Mouse (Mus musculus) gastrocnemius, postnatal 25 days (tissue): ENCODE data around the gene Ugt8a. TPM values are rescaled to one million over a fixed set of nuclear protein-coding genes. Genes with fewer than 3 reads are reported as not detected.

Experiments used
- DNase-seq: peaks from one replicate; pipeline ENCODE4 v3.0.0; 2022
- long read RNA-seq, 2 experiments: library from polyadenylated mRNA; stranded (forward); transcript quantifications; one replicate each; pipeline ENCODE4 v2.0.0; 2021
- total RNA-seq, 2 experiments: library from RNA; stranded (reverse); gene quantifications; 1 replicate in 1 of 2; 2 replicates in 1 of 2; pipeline ENCODE4 v1.2.3; 2021

The Ugt8a gene
- total RNA-seq, result 1 to 10 TPM; 1.8 to 2.1 TPM
- long read RNA-seq, experiment 1, result 0 reads
- long read RNA-seq, experiment 2, result 0 reads

DNA sequence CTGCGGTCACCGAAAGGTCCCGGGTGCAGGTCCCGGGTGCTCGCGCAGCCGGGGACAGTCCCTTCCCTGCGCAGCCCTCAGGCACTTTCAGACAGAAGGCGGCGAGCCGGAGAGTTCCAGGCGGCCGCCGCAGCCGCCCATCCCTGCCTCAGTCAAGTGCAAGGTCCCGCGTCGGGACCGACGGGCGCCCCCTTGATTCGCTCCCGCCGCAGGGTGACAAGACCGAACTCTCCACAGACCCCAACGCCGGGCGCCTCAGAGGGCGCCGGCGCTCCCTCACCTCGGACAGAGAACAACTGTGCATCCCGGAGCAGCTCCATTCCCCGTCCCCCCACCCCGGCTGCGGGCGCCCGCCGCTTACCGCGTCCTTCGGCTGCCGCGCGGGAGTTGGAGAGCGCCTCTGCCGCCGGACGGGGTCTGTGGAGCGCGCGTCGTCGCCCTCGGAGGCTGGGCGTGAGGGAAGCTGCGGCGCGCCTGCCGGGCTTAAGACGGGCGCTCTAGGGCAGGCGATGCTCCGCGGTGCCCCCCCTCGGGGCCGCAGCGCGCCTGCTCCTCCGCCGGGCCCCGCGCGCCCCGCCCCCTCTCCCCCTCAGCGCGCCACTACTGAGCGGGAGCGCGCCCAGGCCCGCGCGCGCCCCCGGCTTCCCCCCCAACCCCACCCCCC lies at the start of gene Ugt8a:
Gene Ugt8a (minus strand): TSS at position 528 of the 664 bp plus-strand sequence.
- no peak for DNase-seq

GRCm38 (mm10) chr3:125986639-125987038 lies 48.2 kb upstream of the Ugt8a start:
- DNase-seq, result no peak

- DNase-seq, result no peak
Measured at GRCm38 (mm10) chr3:125983707-125984420, 45.4 kb upstream of the Ugt8a start.

GRCm38 (mm10) chr3:125979475-125979874 lies 41.1 kb upstream of the Ugt8a start:
- no peak for DNase-seq

DNA sequence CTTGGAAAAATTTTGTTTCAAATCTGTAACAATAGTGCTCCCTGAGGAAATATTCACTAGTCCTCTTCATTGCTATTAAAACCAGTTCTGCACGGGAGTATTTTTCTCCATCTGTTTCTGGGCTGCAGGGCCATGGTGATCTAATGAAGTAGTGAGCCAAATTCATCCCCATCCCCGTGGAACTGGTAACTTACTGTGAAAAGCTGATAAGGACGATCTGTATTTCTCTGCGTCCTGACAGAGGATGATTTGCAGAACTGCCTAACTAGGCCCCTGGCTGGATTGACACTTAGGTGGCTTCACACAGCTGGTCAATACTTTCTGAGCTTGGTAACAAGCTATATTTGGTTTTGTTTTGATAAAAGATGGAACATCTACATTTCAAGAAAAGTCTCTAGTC lies 37.5 kb upstream of the Ugt8a start:
- DNase-seq, result no peak

DNA sequence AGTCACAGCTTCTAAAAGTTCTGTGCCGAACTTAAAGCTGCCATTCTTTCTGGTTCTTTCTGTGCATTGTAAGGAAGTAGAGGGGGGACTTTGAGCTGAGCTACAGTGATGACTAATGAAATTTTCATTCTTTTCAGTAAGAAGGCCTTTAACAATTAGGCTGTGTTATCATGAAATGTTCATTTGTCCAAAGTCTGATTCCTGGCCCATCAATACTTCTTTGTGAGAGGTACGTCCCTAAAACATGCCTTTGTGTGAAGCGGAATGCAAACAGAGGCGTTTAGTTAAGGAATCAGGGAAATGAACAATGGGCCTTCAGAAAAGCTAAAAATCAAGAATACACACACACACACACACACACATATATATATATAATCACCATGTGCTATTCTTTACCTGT lies 31.0 kb upstream of the Ugt8a start:
- no peak for DNase-seq

DNA sequence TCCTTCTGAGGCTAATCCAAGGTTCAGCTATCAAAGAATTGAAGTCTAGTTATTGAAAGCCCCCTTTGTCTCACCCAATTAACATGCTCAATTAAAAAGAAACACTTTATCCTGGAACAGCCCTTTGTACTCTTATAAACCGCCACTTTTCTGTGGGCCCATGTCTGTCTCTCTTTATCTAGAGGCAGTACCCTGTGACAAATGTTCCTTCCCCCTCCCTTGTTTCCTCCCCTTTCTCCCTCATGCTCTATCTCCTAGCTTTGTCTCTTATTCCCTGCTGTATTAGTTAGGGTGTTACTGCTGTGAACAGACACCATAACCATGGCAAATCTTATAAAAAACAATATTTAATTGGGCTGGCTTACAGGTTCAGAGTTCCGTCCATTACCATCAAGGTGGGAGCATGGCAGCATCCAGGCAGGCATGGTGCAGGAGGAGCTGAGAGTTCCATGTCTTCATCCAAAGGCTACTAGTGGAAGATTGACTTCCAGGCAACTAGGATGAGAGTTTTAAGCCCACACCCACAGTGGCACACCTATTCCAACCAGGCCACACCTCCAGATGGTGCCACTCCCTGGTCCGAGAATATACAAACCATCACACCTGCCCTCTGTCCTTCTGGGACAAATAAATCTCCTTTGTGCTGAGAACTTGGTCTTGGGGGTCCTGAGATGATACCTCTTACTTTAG lies 17.9 kb upstream of the Ugt8a start:
- no peak for DNase-seq

GRCm38 (mm10) chr3:125954881-125955280 lies 16.5 kb upstream of the Ugt8a start:
- DNase-seq, result no peak

DNA sequence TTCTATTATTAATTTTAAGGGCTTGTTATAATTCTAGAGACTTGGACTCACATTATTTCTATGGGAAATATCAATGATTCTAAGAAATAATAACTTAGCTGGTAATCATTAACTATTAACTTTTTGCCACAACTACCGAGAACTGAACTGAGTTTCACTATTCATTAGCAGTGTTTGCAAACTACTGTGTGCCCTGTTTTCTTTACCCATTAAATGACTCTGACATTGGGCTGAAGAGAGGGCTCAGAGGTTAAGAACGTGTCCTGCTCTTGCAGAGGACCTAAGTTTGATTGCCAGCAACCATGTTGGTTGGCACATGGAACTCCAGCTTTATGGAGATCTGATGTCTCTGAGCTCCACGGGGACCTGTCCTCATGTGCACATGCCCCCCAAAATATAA lies 2.4 kb upstream of the Ugt8a start:
- no peak for DNase-seq

- no peak for DNase-seq
Measured at GRCm38 (mm10) chr3:125938756-125939109, 314 bp upstream of the Ugt8a start.

DNA sequence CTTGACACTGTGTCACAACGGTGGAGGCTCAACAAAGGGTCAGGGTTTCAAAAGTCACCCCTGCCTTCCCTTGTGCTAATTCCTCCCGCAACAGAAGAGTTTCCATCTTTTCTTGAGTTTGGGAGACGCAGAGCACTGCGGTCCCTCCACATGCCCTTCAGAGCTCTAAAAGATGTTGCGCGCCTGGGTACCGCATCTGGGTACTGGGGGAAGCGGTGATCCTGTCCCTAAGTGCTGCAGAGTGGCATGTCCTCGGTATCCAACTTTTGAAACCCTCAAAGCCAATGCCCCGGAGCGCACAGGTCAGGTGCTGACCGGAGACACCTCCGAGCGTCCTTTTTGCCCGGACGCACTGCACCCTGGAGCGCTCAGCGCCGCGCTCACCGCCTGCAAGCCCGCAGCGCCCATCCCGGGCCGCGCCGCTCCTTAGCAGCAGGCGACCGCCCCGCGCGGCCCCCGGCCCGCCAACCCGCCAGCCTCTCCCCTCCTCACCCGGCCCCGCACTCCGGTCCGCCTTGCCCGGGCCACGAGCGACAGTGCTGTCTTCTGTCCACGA lies 805 bp downstream of the Ugt8a start:
- DNase-seq, result no peak

- no peak for DNase-seq
Measured at GRCm38 (mm10) chr3:125935796-125936195, 2.6 kb downstream of the Ugt8a start.

DNA sequence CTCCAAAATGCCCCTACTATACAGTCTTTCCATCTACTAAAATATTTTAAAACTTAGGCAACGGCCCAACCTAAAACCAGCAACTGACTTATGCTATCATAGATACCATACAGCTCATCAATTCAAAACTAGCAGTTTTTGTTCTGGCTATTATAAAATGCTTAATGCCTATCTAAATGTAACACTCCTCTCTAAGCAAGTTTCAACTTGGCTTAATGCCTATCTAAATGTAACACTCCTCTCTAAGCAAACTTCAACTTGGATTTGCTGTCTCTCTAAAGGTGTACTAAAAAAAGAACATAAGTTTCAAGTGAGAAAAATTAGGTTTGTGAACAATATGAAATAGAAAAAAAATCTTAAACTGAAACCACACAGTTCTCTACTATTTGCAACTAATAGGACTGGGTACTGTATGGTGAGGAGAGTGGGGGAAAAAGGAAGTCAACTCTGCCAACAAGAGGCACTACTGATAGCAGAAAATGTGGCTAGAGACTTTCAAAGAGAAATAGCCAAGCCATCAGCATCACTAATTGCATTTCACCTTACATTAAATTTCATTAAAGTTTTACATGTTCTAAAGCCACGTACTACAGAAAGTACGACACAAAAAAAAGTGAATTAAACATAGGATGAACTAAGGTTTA lies 5.7 kb downstream of the Ugt8a start:
- DNase-seq, result no peak

- no peak for DNase-seq
Measured at GRCm38 (mm10) chr3:125931059-125931458, 7.4 kb downstream of the Ugt8a start.

GRCm38 (mm10) chr3:125920876-125921275 lies 17.5 kb downstream of the Ugt8a start:
- DNase-seq, result no peak

- DNase-seq, result no peak
Measured at GRCm38 (mm10) chr3:125898976-125899375, 39.4 kb downstream of the Ugt8a start.

DNA sequence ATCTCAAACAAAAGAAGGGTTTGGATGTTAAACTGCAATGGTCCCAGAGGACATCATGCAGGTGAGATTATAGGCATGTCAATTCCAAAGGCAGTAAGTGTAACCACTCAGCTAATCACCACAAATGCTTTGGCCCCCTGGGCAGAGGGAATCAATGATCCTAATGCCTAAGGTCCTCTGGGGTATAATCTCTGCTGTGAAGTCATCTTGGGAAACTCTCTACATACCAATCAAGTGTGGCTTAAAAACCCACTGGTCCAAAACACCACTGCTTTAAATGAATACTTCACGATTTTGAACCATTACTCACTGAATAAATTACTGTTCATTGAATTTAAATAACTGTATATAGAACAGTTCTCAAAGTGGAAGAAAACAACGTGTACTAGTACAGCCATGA lies 51.3 kb downstream of the Ugt8a start:
- no peak for DNase-seq

DNA sequence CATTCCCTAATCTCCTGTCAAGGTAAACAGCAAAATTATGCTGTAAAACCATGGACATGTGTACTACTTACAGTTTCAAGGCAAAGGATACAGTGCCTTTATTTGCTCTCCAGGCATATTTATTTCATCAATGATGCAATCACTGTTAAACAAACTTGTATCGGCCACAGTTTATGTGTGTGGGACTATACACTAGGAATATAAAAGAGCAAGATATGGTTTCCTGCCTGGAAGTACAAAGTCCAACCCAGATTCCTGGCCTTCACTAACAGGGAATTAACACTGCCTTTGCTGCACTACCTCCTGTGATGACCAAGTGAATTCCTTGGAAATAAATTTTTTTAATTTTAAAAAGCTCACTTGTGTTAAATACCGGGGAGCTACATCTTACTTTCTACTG lies 53.5 kb downstream of the Ugt8a start:
- DNase-seq, result no peak

DNA sequence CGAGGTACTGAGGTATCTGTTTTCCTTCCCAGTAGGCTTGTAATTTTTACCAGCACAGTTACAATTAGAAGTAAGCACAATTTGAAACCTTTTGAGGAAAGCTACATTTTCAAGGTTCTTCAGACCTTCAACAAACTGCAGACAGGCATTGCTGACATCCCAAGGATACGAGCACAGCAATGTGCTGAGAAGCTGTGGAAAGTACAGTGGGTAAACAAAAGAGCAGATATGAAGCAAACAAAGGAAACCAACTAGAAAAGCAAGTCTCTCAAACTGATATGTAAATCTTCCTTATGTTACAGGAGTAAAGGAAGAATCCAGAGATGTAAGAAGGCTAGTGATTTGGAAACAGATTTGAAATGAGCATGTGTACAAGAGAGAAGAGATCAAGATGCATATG lies 54.0 kb downstream of the Ugt8a start:
- DNase-seq, result no peak

DNA sequence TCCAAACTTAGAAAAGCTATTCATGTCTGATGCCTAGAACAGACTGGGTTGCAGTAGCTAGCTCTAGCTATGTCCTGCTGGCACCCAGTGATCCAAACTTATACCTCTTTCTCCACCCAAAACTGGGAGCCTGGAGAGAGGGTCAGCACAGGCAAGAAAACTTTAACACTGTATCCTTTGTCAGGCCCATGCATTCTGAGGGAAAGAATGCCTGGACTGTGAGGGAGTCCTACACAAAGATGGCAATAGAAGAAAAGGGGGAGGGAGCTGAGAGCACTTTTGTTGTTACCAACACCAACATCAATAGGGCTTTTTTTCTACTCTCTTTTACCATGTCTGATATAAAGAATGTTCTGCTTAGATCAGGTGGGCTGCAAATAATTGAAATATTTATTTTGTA lies 55.4 kb downstream of the Ugt8a start:
- DNase-seq, result no peak

DNA sequence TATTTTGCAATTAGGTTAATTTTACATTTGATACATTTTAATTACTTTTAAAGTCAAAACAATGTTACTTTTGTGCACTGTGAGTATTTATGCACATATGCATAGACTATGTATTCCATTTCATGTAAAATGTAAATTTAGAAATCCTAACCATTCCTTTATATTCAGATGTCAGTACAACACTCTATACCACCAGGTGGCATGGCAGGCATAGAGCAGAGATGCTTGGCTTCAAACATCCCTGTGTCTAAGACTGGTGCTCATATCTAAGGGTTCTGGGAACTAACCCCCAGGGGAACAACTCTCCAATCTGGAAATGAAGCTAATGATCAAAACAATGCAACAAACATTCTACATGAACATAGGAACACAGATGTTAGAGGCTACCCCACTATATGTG lies 56.6 kb downstream of the Ugt8a start:
- DNase-seq, result no peak

DNA sequence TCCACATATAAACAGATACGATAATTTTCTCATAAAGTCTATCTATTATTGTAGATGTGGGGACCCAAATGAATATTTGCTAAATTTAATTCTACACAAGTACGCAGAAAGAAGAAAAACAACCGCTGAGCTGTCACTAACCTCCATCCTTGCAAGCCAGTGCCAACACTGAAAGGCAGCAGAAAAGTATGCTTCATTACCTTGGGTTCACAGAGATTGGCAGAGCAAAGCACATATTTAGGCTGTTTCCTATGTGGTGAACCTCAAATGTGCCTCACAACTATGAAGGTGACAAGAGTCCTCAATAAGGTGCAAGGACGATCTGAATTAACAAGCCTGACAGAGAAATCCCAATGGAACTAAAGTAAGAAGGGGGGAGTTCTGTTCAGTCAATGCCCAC lies 64.0 kb downstream of the Ugt8a start:
- DNase-seq, result no peak

DNA sequence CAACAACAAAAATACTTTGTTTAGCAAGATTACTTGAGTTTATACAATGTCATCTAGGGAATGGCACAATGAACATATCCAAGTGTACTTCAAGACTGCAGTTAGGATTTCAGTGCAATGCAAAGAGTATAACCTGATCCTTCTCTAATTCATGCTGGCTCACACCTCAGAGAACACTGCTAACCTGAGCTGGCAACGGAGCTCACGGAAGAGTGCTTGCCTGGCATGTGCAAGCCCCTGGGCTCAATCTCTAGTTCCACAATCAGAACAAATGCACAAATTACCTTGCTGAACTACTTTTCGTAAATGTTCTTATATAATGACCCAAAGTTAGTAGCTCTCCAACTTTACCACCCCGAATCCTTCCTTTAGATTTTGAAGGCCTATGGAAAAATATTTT lies 68.5 kb downstream of the Ugt8a start:
- DNase-seq, result no peak
